Mouse (Mus musculus) heart, adult 2 months (tissue): ENCODE results near the gene Cracr2a.

Source experiments
- CTCF ChIP-seq: fragments of 200-600 bp; IDR thresholded peaks from 2 replicates; pipeline ENCODE4 v1.8.1; 2022; ENCODE audit warnings: antibody characterized with exemption, mild to moderate bottlenecking, moderate library complexity
- POLR2A ChIP-seq: fragments of 200-500 bp; IDR thresholded peaks from 2 replicates; pipeline ENCODE4 v1.6.1; 2011; ENCODE audit warnings: mild to moderate bottlenecking, low read depth, low read length, control low read depth; ENCODE audit not compliant: insufficient read depth

DNA sequence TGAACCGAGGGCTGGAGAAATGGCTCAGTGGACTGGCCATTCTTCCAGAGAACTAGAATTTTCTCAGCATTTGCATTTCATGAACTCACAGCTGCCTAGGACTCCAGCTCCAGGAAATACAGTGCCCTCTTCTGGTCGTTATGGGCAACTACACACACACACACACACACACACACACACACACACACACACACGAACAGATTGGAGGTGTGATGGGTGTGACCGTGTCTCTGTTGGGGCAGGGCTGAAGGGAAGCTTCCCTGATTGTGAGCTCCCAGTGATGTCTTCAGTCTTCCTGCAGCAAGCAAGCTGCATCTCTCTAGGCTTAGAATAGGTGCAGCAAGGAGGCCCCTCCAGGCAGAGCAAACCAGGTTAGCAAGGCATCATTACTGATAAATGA, 8.2 kb upstream of the Cracr2a start:
- TF ChIP-seq CTCF (no peak), POLR2A (no peak)
